Mouse (Mus musculus): ENCODE data around the gene Piwil1. TPM values are rescaled to one million over a fixed set of nuclear protein-coding genes. Genes with fewer than 3 reads are reported as not detected.

The Piwil1 gene
- total RNA-seq, 2 experiments from 2014 or later, result not detected

Other genes with a start within 250 kb of the Piwil1 start
- gene Fzd10, start 101.7 kb upstream of the Piwil1 start, total RNA-seq (2021), result under 1 TPM in 1 of 2 experiments, not detected in 1; 0.08 TPM